Mouse (Mus musculus): ENCODE measurements around the gene Tulp2. TPM values are rescaled to one million over a fixed set of nuclear protein-coding genes. Genes with fewer than 3 reads are reported as not detected.
A peak's percentile ranks its signal among the peaks of the same experiment; 100 is the strongest.
"Not testable (repeated sequence)": the region's sequence is repeated elsewhere in the genome, so short reads cannot be mapped to it uniquely, and the experiment has no call there.

The Tulp2 gene
- polyA plus RNA-seq, 1 experiment from 2014 or later: 0.22 TPM

DNA sequence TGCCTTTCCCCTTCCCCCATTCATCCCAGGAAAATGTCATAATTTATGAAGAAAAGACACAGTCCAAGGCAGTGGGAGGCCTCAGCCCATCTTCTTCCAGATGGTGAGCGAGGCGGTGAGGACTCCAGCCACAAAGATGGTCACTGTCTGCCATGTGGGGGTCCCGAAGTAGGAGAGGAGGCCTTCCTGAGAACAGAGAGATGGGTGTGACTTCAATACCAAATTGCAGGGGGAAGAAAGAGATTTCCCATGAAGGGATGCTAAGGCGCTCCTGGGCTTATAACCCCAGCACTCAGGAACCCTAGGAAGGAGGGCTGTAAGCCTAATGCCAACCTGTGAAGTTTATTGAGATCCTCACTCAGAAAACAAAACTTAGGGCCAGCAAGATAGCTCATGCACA, 19.9 kb upstream of the Tulp2 start:
- 94% methylated on average over 4 of the region's 4 CpGs for WGBS

DNA sequence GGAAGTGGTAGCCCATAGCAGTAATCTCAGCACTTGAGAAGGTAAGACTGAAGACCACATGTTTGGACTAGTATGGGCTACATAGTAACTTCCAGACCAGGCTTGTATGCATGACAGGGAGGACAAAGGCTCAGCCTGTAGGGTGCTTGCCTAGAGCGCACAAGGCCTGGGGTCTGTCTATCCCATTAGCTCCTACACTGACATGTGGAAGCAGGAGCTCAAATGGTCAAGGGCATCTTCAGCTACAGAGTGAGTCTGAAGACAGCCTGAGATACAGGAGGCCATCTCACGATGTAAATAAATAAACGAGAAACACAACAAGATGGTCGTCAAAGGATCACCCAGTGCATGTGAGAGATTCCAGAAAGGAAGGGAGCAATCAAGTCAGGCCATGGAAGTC, 19.4 kb upstream of the Tulp2 start:
- Histone ChIP-seq H3K9ac (replicated peaks) (no peak overlapping the region), H3K4me1 (replicated peaks) (peaks cover 52% of the 10 kb centered on the region), H3K27me3 (no peaks in the 10 kb centered on the region), H3K9me3 (no peaks in the 10 kb centered on the region), H3K36me3 (peaks cover 46% of the 10 kb centered on the region), H3K4me3 (replicated peaks) (no peak overlapping the region), H3K4me2 (replicated peaks) (no peak overlapping the region), H3K27ac (no peak overlapping the region)
- WGBS: 95% methylated on average over 4 of the region's 4 CpGs
- ATAC-seq: no peak

More for the DNA sequence above, 19.9 kb upstream of the Tulp2 start:
- no peaks in the 10 kb centered on the region for H3K9me3 ChIP-seq
- H3K4me3 ChIP-seq (replicated peaks): no peak overlapping the region
- H3K36me3 ChIP-seq: peaks cover 51% of the 10 kb centered on the region
- no peak overlapping the region for H3K9ac ChIP-seq (replicated peaks)
- no peak for ATAC-seq
- H3K4me2 ChIP-seq (replicated peaks): no peak overlapping the region
- peaks cover 54% of the 10 kb centered on the region for H3K4me1 ChIP-seq (replicated peaks)
- 0 out of 2 replicates have a peak overlapping the region, but pooled peaks have one; percentile 64 for H3K27ac ChIP-seq
- H3K27me3 ChIP-seq: no peaks in the 10 kb centered on the region

DNA sequence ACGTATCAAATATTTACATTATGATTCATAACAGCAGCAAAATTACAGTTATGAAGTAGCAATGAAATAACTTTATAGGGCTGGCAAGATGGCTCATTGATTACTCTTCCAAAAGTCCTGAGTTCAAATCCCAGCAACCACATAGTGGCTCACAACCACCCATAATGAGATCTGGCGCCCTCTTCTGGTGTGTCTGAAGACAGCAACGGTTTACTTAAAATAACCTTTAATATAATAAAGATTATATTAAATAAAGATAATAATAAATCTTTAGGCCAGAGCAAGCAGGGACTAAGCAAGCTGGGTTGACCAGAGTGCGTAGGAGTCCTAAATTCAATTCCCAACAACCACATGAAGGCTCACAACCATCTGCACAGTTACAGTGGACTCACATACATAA, 18.8 kb upstream of the Tulp2 start:
- Histone ChIP-seq H3K36me3 (peaks cover 40% of the 10 kb centered on the region), H3K4me1 (replicated peaks) (peaks cover 48% of the 10 kb centered on the region)
- not testable (repeated sequence) for H3K9me3 ChIP-seq; ATAC-seq; H3K4me3 ChIP-seq (replicated peaks); H3K4me2 ChIP-seq (replicated peaks); H3K27ac ChIP-seq; H3K9ac ChIP-seq (replicated peaks); H3K27me3 ChIP-seq
- WGBS: 85% methylated on average over 4 of the region's 4 CpGs

- ATAC-seq: no peak
- Histone ChIP-seq H3K4me3 (replicated peaks) (no peak overlapping the region), H3K9me3 (no peaks in the 10 kb centered on the region), H3K36me3 (peaks cover 35% of the 10 kb centered on the region), H3K27ac (no peak overlapping the region), H3K9ac (replicated peaks) (no peak overlapping the region), H3K27me3 (no peaks in the 10 kb centered on the region), H3K4me2 (replicated peaks) (no peak overlapping the region), H3K4me1 (replicated peaks) (peaks cover 42% of the 10 kb centered on the region)
- WGBS: 97% methylated on average over 7 of the region's 7 CpGs
Measured at GRCm38 (mm10) chr7:45463987-45464778, 17.5 kb upstream of the Tulp2 start.

DNA sequence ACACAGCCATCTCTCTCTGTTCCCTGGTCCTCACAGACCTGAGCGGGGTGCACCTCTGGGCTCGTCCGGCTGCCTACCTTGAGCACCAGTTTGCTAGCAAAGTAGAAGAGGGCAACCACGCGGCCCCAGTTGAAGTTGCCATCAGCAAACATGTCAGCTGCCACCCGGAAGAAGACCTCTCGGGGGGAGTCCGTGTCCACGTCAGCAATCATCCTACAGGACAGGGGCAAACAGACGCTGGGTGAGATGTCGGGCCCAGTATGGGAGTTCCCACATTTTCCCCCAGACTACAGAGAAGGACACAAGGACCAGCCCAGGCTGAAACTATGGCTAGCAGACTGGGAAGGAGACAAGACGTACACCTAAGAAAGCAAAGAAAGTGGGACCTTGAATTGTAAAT, 16.6 kb upstream of the Tulp2 start:
- WGBS: 96% methylated on average over 12 of the region's 12 CpGs
- Histone ChIP-seq H3K4me2 (replicated peaks) (peak overlapping the region; percentile 88), H3K9ac (replicated peaks) (peak overlapping the region; percentile 91; the same call in 1 of the 2 replicates), H3K36me3 (peaks cover 35% of the 10 kb centered on the region), H3K4me1 (replicated peaks) (peaks cover 40% of the 10 kb centered on the region), H3K9me3 (no peaks in the 10 kb centered on the region), H3K27ac (no peak overlapping the region), H3K27me3 (no peaks in the 10 kb centered on the region), H3K4me3 (replicated peaks) (peak overlapping the region; percentile 87; the same call in 1 of the 2 replicates)
- ATAC-seq: no peak

DNA sequence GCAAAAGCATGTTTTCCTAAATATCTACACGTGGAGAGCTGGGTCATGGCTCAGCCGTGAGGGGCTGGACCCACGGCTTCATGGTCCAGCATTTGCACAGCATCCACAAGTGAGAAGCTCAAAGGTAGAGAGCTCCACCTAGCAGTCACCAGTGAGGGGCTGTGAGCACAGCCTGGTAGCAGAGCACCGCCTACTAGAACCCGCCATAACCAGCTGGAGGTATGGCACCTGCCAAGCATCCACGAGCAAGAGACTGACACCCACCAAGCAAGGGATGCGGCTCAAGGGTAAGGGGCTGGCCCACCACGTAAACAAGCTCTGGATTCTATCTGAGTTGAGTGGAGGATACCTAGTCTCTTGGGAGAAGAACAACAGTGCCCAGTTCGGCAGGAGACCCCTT, 16.1 kb upstream of the Tulp2 start:
- no peak for ATAC-seq
- Histone ChIP-seq H3K9me3 (no peaks in the 10 kb centered on the region), H3K27me3 (no peaks in the 10 kb centered on the region), H3K27ac (no peak overlapping the region), H3K9ac (replicated peaks) (peak overlapping the region; percentile 91), H3K4me1 (replicated peaks) (peaks cover 36% of the 10 kb centered on the region), H3K36me3 (peaks cover 35% of the 10 kb centered on the region), H3K4me2 (replicated peaks) (peak overlapping the region; percentile 88), H3K4me3 (replicated peaks) (peak overlapping the region; percentile 87)
- 87% methylated on average over 9 of the region's 9 CpGs for WGBS

DNA sequence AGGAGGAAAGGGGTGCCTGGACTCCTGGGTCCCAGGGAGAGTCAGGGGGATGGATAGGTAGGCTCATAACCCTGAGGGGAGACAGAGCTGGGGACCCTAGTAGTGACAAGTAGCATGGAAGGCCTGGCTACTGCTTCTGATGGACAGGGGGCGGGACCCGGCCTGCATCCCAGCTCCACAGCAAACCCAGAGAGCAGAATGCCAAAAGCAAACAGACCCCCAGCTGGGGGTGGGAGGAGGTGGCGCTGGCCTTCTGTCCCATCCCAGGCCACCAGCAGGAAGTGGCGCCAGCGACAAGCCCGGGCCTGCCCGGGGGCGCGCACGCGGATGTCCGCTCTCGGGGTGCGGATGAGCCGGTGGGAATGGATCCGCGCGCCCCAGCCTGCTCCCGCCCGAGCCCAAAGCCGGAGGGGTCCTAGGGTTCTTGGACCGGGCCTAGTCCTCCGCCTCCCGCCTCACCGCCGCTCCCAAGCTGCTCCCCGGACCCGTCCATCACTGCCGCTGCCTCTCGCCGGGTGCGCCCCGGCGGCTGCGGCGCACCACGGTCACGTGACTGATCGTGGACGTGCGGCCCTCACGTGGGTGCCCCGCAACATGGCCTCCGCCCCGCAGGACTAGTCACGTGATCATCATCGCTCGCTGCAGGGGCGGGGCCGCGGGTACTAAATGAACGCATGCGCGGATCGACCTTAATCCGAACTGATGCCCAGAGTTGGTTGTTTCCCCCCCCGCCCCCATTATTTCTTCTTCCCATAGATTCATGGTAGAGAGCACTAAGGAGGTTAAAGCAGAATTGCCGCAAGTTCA, 15.2 kb upstream of the Tulp2 start, which contains the start of gene Bax:
Gene Bax (minus strand): TSS at position 616 of the 807 bp plus-strand sequence.
- peak within 1 kb of the TSS; percentile 87 for H3K4me3 ChIP-seq (replicated peaks)
- H3K9ac ChIP-seq (replicated peaks): peak within 1 kb of the TSS; percentile 91
- H3K27me3 ChIP-seq: no peaks in the 10 kb centered on the region
- H3K4me2 ChIP-seq (replicated peaks): peak within 1 kb of the TSS; percentile 88
- peaks cover 28% of the 10 kb centered on the region for H3K4me1 ChIP-seq (replicated peaks)
- peak; percentile 89 for ATAC-seq
- WGBS: under 1% methylated on average over 57 of the region's 58 CpGs
- peaks cover 34% of the 10 kb centered on the region for H3K36me3 ChIP-seq
- H3K27ac ChIP-seq: peak within 1 kb of the TSS; percentile 82
- no peaks in the 10 kb centered on the region for H3K9me3 ChIP-seq

- H3K36me3 ChIP-seq: peaks cover 28% of the 10 kb centered on the region
- H3K4me2 ChIP-seq (replicated peaks): peak overlapping the region; percentile 88
- WGBS: 41% methylated on average over 7 of the region's 7 CpGs
- H3K9me3 ChIP-seq: no peaks in the 10 kb centered on the region
- H3K4me1 ChIP-seq (replicated peaks): peaks cover 22% of the 10 kb centered on the region
- 0 out of 2 replicates have a peak overlapping the region, but pooled peaks have one; percentile 47 for H3K9ac ChIP-seq (replicated peaks)
- H3K27ac ChIP-seq: no peak overlapping the region
- ATAC-seq: no peak
- peak overlapping the region; percentile 87 for H3K4me3 ChIP-seq (replicated peaks)
- H3K27me3 ChIP-seq: no peaks in the 10 kb centered on the region
Measured at GRCm38 (mm10) chr7:45467090-45467670, 14.5 kb upstream of the Tulp2 start.

DNA sequence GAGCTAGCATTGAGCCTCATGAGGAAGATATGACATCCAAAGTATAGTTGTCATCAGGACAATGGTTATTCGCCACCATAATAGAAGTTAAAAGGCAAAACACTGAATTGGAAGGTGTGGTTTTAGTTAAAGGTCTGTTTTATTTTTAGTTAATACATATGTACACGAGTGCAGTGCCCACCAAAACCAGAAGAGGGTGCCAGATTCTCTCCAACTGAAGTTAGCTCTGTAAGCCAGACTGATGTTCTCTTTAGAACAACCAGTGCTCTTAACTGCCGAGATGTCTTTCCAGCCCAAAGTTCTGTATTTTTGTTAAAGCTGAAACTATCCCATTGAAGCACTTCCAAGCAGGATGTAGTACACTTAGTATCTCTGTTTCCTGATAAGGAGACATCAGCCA, 10.8 kb upstream of the Tulp2 start:
- Histone ChIP-seq H3K4me1 (replicated peaks) (peaks cover 9% of the 10 kb centered on the region), H3K9ac (replicated peaks) (no peak overlapping the region), H3K4me3 (replicated peaks) (no peak overlapping the region), H3K36me3 (no peaks in the 10 kb centered on the region), H3K4me2 (replicated peaks) (no peak overlapping the region), H3K9me3 (no peaks in the 10 kb centered on the region), H3K27ac (no peak overlapping the region), H3K27me3 (no peaks in the 10 kb centered on the region)
- no peak for ATAC-seq
- 8% methylated on average over 3 of the region's 3 CpGs for WGBS

GRCm38 (mm10) chr7:45475291-45475969, 6.2 kb upstream of the Tulp2 start:
- H3K4me2 ChIP-seq (replicated peaks): peak overlapping the region; percentile 21; the same call in 1 of the 2 replicates

DNA sequence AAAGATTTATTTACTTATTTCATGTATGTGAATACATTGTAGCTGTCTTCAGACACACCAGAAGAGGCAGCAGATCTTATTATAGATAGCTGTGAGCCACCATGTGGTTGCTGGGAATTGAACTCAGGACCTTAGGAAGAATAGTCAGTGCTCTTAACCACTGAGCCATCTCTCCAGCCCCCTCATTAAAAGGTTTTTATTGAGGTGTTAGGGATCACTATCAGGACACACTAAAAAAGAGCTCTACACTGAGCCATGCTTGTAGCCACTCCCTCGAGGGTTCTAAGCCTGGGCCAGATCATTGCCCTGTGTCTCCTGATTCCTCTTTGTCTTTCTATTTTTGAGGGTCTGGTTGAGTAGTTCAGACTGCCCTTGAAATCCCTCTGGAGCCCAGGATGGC, 5.2 kb upstream of the Tulp2 start:
- no peaks in the 10 kb centered on the region for H3K4me1 ChIP-seq (replicated peaks)
- no peak overlapping the region for H3K4me3 ChIP-seq (replicated peaks)
- H3K9ac ChIP-seq (replicated peaks): no peak overlapping the region
- no peak for ATAC-seq
- no peak overlapping the region for H3K4me2 ChIP-seq (replicated peaks)
- H3K27me3 ChIP-seq: no peaks in the 10 kb centered on the region
- no peaks in the 10 kb centered on the region for H3K36me3 ChIP-seq
- H3K9me3 ChIP-seq: no peaks in the 10 kb centered on the region
- WGBS: 56% methylated on average over 1 of the region's 1 CpGs
- H3K27ac ChIP-seq: no peak overlapping the region

More at GRCm38 (mm10) chr7:45475291-45475969, 6.2 kb upstream of the Tulp2 start:
- Histone ChIP-seq H3K4me3 (replicated peaks) (no peak overlapping the region), H3K9me3 (no peaks in the 10 kb centered on the region), H3K27ac (no peak overlapping the region), H3K4me1 (replicated peaks) (no peaks in the 10 kb centered on the region), H3K27me3 (no peaks in the 10 kb centered on the region), H3K9ac (replicated peaks) (no peak overlapping the region), H3K36me3 (no peaks in the 10 kb centered on the region)
- ATAC-seq: 0 out of 2 replicates have a peak, but pooled peaks have one; percentile 43
- 72% methylated on average over 16 of the region's 16 CpGs for WGBS

Data from midbrain, embryonic 13.5 days (tissue).